Mouse (Mus musculus) erythroblast, embryonic 14.5 days (primary cell): Measurements from ENCODE around the gene Tbata. TPM values are rescaled to one million over a fixed set of nuclear protein-coding genes. Genes with fewer than 3 reads are reported as not detected.

ENCODE experiments used
- H3K27me3 ChIP-seq: 2 replicates; pipeline ENCODE4 v1.6.1; 2012; ENCODE audit warnings: inconsistent platforms; ENCODE audit not compliant: control insufficient read depth
- H3K36me3 ChIP-seq: 2 replicates; pipeline ENCODE4 v1.6.1; 2012; ENCODE audit warnings: mild to moderate bottlenecking, inconsistent platforms; ENCODE audit not compliant: control insufficient read depth
- H3K4me1 ChIP-seq: 2 replicates; pipeline ENCODE4 v1.6.1; 2012; ENCODE audit warnings: inconsistent platforms; ENCODE audit not compliant: control insufficient read depth
- H3K4me3 ChIP-seq: replicated peaks from 2 replicates; pipeline ENCODE3; 2012; ENCODE audit warnings: moderate library complexity, mild to moderate bottlenecking, inconsistent platforms
- H3K9me3 ChIP-seq: 2 replicates; pipeline ENCODE4 v1.6.1; 2012; ENCODE audit warnings: low read length, inconsistent platforms, mixed read lengths; ENCODE audit not compliant: control insufficient read depth
- GATA1 ChIP-seq: IDR thresholded peaks from 2 replicates; pipeline ENCODE4 v1.6.1; 2012; ENCODE audit warnings: low read length, inconsistent platforms, mixed read lengths
- TAL1 ChIP-seq: IDR thresholded peaks from 3 replicates; pipeline ENCODE4 v1.6.1; 2012; ENCODE audit warnings: low read length, inconsistent platforms, mixed read lengths
- polyA plus RNA-seq: library from polyadenylated mRNA; stranded (reverse); fragments of >175 nt; gene quantifications from 2 replicates; pipeline ENCODE4 v1.2.3, GENCODE M21; 2012

The Tbata gene
- polyA plus RNA-seq, 1 experiment, result not detected

GRCm38 (mm10) chr10:61236683-61237390, 65.1 kb downstream of the Tbata start:
- Histone ChIP-seq H3K36me3 (no peaks in the 10 kb centered on the region), H3K4me3 (no peak overlapping the region), H3K27me3 (no peaks in the 10 kb centered on the region), H3K4me1 (no peaks in the 10 kb centered on the region), H3K9me3 (no peaks in the 10 kb centered on the region)
- TF ChIP-seq TAL1 (no peak), GATA1 (no peak)

DNA sequence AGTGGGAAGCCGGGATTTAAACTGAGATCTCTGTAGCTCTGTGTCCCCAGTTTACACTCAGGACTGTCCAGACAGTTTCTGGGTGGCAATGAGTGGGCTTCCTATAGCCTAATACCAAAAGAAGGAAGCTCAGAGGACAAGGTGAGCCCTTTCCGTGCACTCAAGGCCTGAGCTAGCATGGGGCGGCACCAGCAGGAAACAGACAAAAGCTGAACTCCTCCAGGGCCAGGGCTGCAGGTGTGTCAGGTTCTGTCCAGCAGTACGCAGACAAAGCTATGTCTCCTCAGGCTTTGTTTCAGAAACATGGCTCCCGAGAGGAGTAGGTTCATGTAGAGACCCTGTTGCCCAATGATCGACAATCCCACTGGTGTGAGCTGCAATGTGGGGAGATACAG, 65.6 kb downstream of the Tbata start:
- Histone ChIP-seq H3K9me3 (no peaks in the 10 kb centered on the region), H3K36me3 (no peaks in the 10 kb centered on the region), H3K4me3 (no peak overlapping the region), H3K27me3 (no peaks in the 10 kb centered on the region), H3K4me1 (no peaks in the 10 kb centered on the region)
- no peak for TF ChIP-seq GATA1
- no peak for TF ChIP-seq TAL1

Other genes starting within 250 kb of the Tbata start
- 0.41 and 0.45 TPM in 2 replicates for gene Pcbd1, start 82.6 kb upstream of the Tbata start, polyA plus RNA-seq
- gene Sgpl1, start 24.3 kb upstream of the Tbata start, polyA plus RNA-seq, result 0.09 and 0.60 TPM in 2 replicates
- not detected in 2 replicates for gene Adamts14, start 101.5 kb downstream of the Tbata start, polyA plus RNA-seq
- not detected in 2 replicates for gene Prf1, start 125.9 kb downstream of the Tbata start, polyA plus RNA-seq
- gene Pald1, start 211.6 kb downstream of the Tbata start, polyA plus RNA-seq, result 0.04 and 0.06 TPM in 2 replicates
- gene Nodal, start 246.0 kb downstream of the Tbata start, polyA plus RNA-seq, result 0.03 TPM in 1 of 2 replicates, not detected in the other